Mouse (Mus musculus): ENCODE data around the gene Serpine1.
A peak's percentile ranks its signal among the peaks of the same experiment; 100 is the strongest.

Gene Serpine1

DNA sequence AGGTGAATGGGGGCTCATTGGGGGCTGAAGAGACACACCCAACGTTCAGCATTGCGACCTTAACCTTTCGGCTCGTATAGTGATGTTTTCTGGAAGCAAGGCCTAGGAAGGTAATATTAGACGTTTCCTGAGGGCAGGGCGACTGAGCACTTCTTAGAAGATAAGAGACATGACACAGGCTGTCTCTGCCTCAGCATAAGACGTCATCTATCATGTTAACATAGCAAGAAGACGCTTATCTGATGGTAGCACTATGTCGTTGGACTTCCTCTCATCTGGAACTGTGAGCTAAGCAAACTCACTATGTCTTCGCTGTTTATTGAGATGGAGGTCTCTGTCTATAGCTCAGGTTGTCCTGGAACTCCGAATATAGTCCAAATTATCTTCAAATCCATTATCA lies 26.4 kb upstream of the Serpine1 start:
- no peak for DNase-seq (ENCODE audit: extremely low read depth, insufficient read length, low spot score)

- DNase-seq (ENCODE audit: extremely low read depth, insufficient read length, low spot score): no peak
Measured at GRCm38 (mm10) chr5:137096037-137096436, 24.0 kb upstream of the Serpine1 start.

- no peak for DNase-seq (ENCODE audit: extremely low read depth, insufficient read length, low spot score)
Measured at GRCm38 (mm10) chr5:137095135-137095534, 23.1 kb upstream of the Serpine1 start.

DNA sequence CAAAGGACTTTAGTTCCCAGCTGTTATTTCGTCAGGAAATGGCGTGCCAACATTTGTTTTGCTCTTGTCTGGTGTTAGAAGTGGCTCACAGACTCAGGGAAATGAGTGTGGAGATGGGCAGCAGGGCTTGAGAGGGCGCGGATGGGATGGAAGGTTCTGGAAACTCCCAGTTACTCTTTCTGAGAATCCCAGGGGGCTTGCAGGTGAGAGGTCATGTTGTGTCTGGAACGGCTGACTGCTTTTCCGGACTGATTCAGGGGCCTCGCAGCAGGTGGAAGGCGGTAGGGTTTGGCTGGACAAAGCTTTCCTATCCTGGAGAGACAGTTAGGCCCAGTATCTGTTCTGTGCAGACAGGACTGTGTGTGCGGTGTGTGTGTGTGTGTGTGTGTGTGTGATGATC lies 21.7 kb upstream of the Serpine1 start:
- no peak for DNase-seq (ENCODE audit: extremely low read depth, insufficient read length, low spot score)

- DNase-seq (ENCODE audit: extremely low read depth, insufficient read length, low spot score): no peak
Measured at GRCm38 (mm10) chr5:137091560-137091959, 19.5 kb upstream of the Serpine1 start.

GRCm38 (mm10) chr5:137090870-137091269 lies 18.8 kb upstream of the Serpine1 start:
- DNase-seq (ENCODE audit: extremely low read depth, insufficient read length, low spot score): no peak

DNA sequence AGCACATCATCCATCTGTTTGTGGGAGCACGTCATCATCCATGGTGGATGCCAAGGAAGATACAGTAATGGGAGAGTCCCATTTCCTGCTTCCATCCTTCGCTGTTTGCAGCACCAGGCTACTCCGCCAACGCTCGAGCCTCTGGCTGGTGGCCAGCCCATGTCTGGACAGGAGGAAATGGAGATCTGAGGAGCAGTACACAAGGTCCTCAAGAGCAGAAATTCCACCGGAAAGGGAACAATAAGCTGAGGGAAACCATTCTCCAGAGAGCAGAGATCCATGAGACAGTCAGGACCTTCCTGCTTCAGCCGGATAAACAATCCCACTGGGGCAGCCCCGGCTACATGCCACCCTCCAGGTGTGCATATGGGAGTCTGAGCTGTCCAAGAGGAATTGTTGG lies 15.3 kb upstream of the Serpine1 start:
- no peak for DNase-seq (ENCODE audit: extremely low read depth, insufficient read length, low spot score)

GRCm38 (mm10) chr5:137085731-137086130 lies 13.7 kb upstream of the Serpine1 start:
- no peak for DNase-seq (ENCODE audit: extremely low read depth, insufficient read length, low spot score)

DNA sequence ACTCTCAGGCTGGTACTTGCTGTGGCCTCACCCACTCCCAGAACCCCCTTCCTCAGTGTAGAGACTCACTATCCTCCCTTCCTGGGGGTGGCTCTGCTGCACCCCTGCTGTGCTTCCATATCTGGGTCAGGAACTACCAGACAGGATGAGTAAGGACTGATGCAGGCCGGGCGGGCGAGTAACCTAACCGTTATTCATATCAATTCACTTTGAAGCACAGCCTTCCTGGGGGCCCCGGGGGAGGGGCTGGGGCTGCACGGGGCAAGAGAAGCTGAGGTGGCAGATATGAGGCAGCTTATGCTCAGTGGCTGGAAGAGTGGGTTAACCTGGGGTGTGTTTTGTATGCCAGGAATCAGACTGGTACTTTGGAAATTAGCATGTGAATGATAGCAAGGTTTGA lies 13.0 kb upstream of the Serpine1 start:
- DNase-seq (ENCODE audit: extremely low read depth, insufficient read length, low spot score): no peak

- DNase-seq (ENCODE audit: extremely low read depth, insufficient read length, low spot score): no peak
Measured at GRCm38 (mm10) chr5:137083051-137083450, 11.0 kb upstream of the Serpine1 start.

GRCm38 (mm10) chr5:137079849-137080248 lies 7.8 kb upstream of the Serpine1 start:
- DNase-seq (ENCODE audit: extremely low read depth, insufficient read length, low spot score): peak; percentile 89

GRCm38 (mm10) chr5:137078616-137079015 lies 6.5 kb upstream of the Serpine1 start:
- DNase-seq (ENCODE audit: extremely low read depth, insufficient read length, low spot score): no peak

GRCm38 (mm10) chr5:137078041-137078440 lies 6.0 kb upstream of the Serpine1 start:
- DNase-seq (ENCODE audit: extremely low read depth, insufficient read length, low spot score): no peak

DNA sequence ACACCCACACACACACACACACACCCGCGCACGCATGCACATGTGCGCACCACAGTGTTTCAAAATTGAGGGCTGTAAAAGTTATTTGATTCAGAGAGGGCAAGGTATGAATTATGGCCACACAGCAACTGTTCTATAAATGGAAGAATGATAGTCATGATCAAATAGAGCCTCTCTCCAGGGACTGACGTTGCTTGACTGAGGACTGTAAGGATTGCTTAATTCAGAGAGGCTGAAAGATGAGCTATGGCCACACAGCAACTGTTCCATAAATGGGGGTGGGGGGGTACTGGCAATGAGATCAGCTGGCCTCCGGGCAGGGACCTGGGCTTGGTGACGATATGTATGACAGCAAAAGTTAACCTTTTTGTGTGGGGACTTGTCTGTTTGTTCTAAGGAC lies 5.1 kb upstream of the Serpine1 start:
- DNase-seq (ENCODE audit: extremely low read depth, insufficient read length, low spot score): no peak

GRCm38 (mm10) chr5:137076191-137076930 lies 4.3 kb upstream of the Serpine1 start:
- peak; percentile 45 for DNase-seq (ENCODE audit: extremely low read depth, insufficient read length, low spot score)

GRCm38 (mm10) chr5:137075726-137076125 lies 3.7 kb upstream of the Serpine1 start:
- no peak for DNase-seq (ENCODE audit: extremely low read depth, insufficient read length, low spot score)

GRCm38 (mm10) chr5:137074191-137074651 lies 2.2 kb upstream of the Serpine1 start:
- DNase-seq (ENCODE audit: extremely low read depth, insufficient read length, low spot score): no peak

- no peak for DNase-seq (ENCODE audit: extremely low read depth, insufficient read length, low spot score)
Measured at GRCm38 (mm10) chr5:137073141-137073540, 1.1 kb upstream of the Serpine1 start.

DNA sequence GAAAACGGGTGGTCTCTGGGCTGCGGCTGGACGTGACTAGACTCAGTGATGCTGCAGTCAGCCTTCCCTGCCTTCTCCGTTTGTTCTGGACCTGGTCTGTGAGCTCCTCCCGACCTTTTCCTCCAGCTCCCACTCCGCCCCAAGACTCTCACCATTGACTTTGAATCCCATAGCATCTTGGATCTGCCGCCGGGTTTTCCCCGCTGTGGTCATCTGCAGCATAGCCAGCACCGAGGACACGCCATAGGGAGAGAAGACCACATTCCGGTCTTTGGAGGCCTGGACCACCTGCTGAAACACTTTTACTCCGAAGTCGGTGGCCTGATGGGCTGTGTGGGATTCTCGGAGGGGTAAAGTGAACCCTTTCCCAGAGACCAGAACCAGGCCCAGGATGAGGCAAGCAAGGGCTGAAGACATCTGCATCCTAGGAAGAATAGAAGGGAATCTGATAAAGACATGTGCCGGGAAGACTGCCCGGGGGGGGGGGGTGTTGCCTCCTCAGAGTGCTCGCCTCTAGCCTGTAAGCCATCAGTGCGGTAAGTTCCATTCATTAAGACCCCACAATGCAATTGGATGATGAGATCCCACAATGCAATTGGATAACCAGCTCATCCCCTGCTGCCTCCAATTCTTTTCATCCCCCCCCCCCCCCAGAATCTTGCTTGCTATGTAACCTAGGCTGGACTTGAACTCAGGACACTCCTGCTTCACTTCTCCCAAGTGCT lies 1.0 kb downstream of the Serpine1 start:
- no peak for DNase-seq (ENCODE audit: extremely low read depth, insufficient read length, low spot score)

DNA sequence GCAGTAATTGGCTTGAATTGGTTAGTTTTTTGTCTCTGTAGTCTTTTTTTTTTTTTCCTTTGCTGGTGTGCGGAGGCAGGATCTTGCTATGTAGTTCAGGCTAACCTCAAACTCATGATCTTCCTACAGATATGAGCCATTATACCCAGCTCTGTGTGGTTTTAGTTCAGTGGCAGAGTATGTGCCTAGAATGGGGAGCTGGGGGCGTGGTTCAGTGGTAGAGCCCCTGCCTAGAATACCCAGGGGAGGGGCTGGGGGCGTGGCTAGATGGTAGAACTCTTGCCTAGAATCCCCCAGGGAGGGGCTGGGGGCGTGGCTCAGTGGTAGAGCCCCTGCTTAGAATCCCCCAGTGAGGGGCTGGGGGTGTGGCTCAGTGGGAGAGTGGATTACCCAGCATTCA lies 3.4 kb downstream of the Serpine1 start:
- DNase-seq (ENCODE audit: extremely low read depth, insufficient read length, low spot score): no peak

- no peak for DNase-seq (ENCODE audit: extremely low read depth, insufficient read length, low spot score)
Measured at GRCm38 (mm10) chr5:137065923-137066322, 6.1 kb downstream of the Serpine1 start.

GRCm38 (mm10) chr5:137065454-137065853 lies 6.6 kb downstream of the Serpine1 start:
- DNase-seq (ENCODE audit: extremely low read depth, insufficient read length, low spot score): no peak

Data from 3134 (cell line).